Mouse (Mus musculus) heart, embryonic 13.5 days (tissue): ENCODE results near the gene Cox20. TPM values are rescaled to one million over a fixed set of nuclear protein-coding genes. Genes with fewer than 3 reads are reported as not detected.
"Not testable (repeated sequence)": the region's sequence is repeated elsewhere in the genome, so short reads cannot be mapped to it uniquely, and the experiment has no call there.

ENCODE experiments used
- ATAC-seq: fragments of 200-750 bp; cut with Nextera tagmentation; 2 replicates; pipeline ENCODE4 v1.8.0; 2017; ENCODE audit warnings: moderate TSS enrichment; ENCODE audit not compliant: insufficient number of reproducible peaks, low FRiP score, low TSS enrichment; ENCODE audit errors: extremely low read depth
- H3K27ac ChIP-seq: fragments of 300-500 bp; sonication (generic); replicated peaks from 2 replicates; pipeline ENCODE4 v1.5.1; 2015; ENCODE audit warnings: moderate library complexity, mild to moderate bottlenecking, inconsistent platforms
- H3K27me3 ChIP-seq: fragments of 300-500 bp; sonication (generic); replicated peaks from 2 replicates; pipeline ENCODE4 v1.6.1; 2015; ENCODE audit warnings: mild to moderate bottlenecking, inconsistent platforms
- H3K36me3 ChIP-seq: fragments of 300-500 bp; sonication (generic); 2 replicates; pipeline ENCODE4 v1.6.1; 2015; ENCODE audit warnings: mild to moderate bottlenecking, inconsistent platforms
- H3K4me1 ChIP-seq: fragments of 300-500 bp; sonication (generic); 2 replicates; pipeline ENCODE4 v1.6.1; 2015; ENCODE audit warnings: inconsistent platforms
- H3K4me2 ChIP-seq: fragments of 300-500 bp; sonication (generic); 2 replicates; pipeline ENCODE4 v1.6.1; 2015; ENCODE audit warnings: inconsistent platforms, mild to moderate bottlenecking, moderate library complexity
- H3K4me3 ChIP-seq: fragments of 300-500 bp; sonication (generic); 2 replicates; pipeline ENCODE4 v1.5.1; 2015; ENCODE audit warnings: moderate library complexity, mild to moderate bottlenecking, inconsistent platforms
- H3K9ac ChIP-seq: fragments of 300-500 bp; sonication (generic); 2 replicates; pipeline ENCODE4 v1.6.1; 2015; ENCODE audit warnings: inconsistent platforms, mild to moderate bottlenecking, moderate library complexity
- H3K9me3 ChIP-seq: fragments of 300-500 bp; sonication (generic); 2 replicates; pipeline ENCODE4 v1.6.1; 2016; ENCODE audit warnings: inconsistent platforms
- WGBS: fragments of 180-500 bp; shearing (Covaris S2); methylation state at CpG from one replicate; pipeline ENCODE4 v1.1.7; 2015; ENCODE audit warnings: mixed read lengths; 5-methylcytosine and 5-hydroxymethylcytosine counted together
- polyA plus RNA-seq: library from polyadenylated mRNA; unstranded; fragments of >200 nt; fragmentation: Nextera tagmentation; extraction: Ambion mirVana; gene quantifications from 2 replicates; pipeline ENCODE4 v1.2.1, GENCODE M21; 2015

Cox20 gene
- polyA plus RNA-seq, 1 experiment from 2014 or later, result 197 TPM

- peak within 1 kb of the TSS; percentile 100 for H3K27ac ChIP-seq
- H3K4me2 ChIP-seq, result peak within 1 kb of the TSS; percentile 92
- ATAC-seq, result peak; percentile 84
- no peaks in the 10 kb centered on the region for H3K27me3 ChIP-seq
- H3K9me3 ChIP-seq, result no peaks in the 10 kb centered on the region
- WGBS, result under 1% methylated on average over 73 of the region's 73 CpGs
- peaks cover 35% of the 10 kb centered on the region for H3K4me1 ChIP-seq
- peaks cover 26% of the 10 kb centered on the region for H3K36me3 ChIP-seq
- H3K4me3 ChIP-seq, result peak within 1 kb of the TSS; percentile 100
- H3K9ac ChIP-seq, result peak within 1 kb of the TSS; percentile 100
Measured at GRCm38 (mm10) chr1:178337551-178338317, 18.8 kb downstream of the Cox20 start, which contains the start of gene Hnrnpu. TSS of gene Hnrnpu (minus strand) at chr1:178337797.

- Histone ChIP-seq H3K9ac (peak overlapping the region; percentile 100), H3K27ac (peak overlapping the region; percentile 100), H3K27me3 (no peaks in the 10 kb centered on the region), H3K36me3 (peaks cover 21% of the 10 kb centered on the region), H3K4me2 (peak overlapping the region; percentile 77), H3K4me3 (peak overlapping the region; percentile 100), H3K4me1 (peaks cover 30% of the 10 kb centered on the region), H3K9me3 (no peaks in the 10 kb centered on the region)
- no peak for ATAC-seq
- WGBS, result 8% methylated on average over 6 of the region's 6 CpGs
Measured at GRCm38 (mm10) chr1:178338318-178338641, 19.4 kb downstream of the Cox20 start.

GRCm38 (mm10) chr1:178340213-178340612 is 21.3 kb downstream of the Cox20 start:
- Histone ChIP-seq H3K27ac (peak overlapping the region; percentile 24; the same call in 1 of the 2 replicates), H3K27me3 (no peaks in the 10 kb centered on the region), H3K9me3 (no peaks in the 10 kb centered on the region), H3K9ac (no peak overlapping the region), H3K36me3 (peaks cover 3% of the 10 kb centered on the region), H3K4me3 (no peak overlapping the region), H3K4me1 (peaks cover 15% of the 10 kb centered on the region), H3K4me2 (no peak overlapping the region)
- no peak for ATAC-seq
- 63% methylated on average over 2 of the region's 2 CpGs for WGBS

GRCm38 (mm10) chr1:178341435-178341834 is 22.5 kb downstream of the Cox20 start:
- Histone ChIP-seq H3K36me3 (no peaks in the 10 kb centered on the region), H3K4me1 (peaks cover 17% of the 10 kb centered on the region), H3K4me2 (no peak overlapping the region), H3K27ac (no peak overlapping the region), H3K27me3 (no peaks in the 10 kb centered on the region), H3K4me3 (no peak overlapping the region), H3K9me3 (no peaks in the 10 kb centered on the region), H3K9ac (no peak overlapping the region)
- WGBS, result 85% methylated on average over 3 of the region's 3 CpGs
- no peak for ATAC-seq

- Histone ChIP-seq H3K27me3 (no peaks in the 10 kb centered on the region), H3K4me1 (peaks cover 17% of the 10 kb centered on the region), H3K9ac (no peak overlapping the region), H3K4me3 (no peak overlapping the region), H3K27ac (no peak overlapping the region), H3K36me3 (no peaks in the 10 kb centered on the region), H3K4me2 (no peak overlapping the region), H3K9me3 (no peaks in the 10 kb centered on the region)
- WGBS, result 71% methylated on average over 1 of the region's 1 CpGs
- ATAC-seq, result no peak
Measured at GRCm38 (mm10) chr1:178342063-178342462, 23.1 kb downstream of the Cox20 start.

GRCm38 (mm10) chr1:178342612-178343011 is 23.7 kb downstream of the Cox20 start:
- H3K4me3 ChIP-seq, result no peak overlapping the region
- H3K4me2 ChIP-seq, result no peak overlapping the region
- WGBS, result 68% methylated on average over 5 of the region's 5 CpGs
- H3K9ac ChIP-seq, result no peak overlapping the region
- H3K9me3 ChIP-seq, result no peaks in the 10 kb centered on the region
- no peak overlapping the region for H3K27ac ChIP-seq
- peaks cover 17% of the 10 kb centered on the region for H3K4me1 ChIP-seq
- no peak for ATAC-seq
- no peaks in the 10 kb centered on the region for H3K27me3 ChIP-seq
- H3K36me3 ChIP-seq, result no peaks in the 10 kb centered on the region

GRCm38 (mm10) chr1:178344071-178344805 is 25.3 kb downstream of the Cox20 start:
- H3K27me3 ChIP-seq, H3K4me2 ChIP-seq, H3K4me3 ChIP-seq, H3K27ac ChIP-seq, H3K36me3 ChIP-seq, H3K4me1 ChIP-seq, H3K9ac ChIP-seq, ATAC-seq, H3K9me3 ChIP-seq: not testable (repeated sequence)
- 86% methylated on average over 10 of the region's 10 CpGs for WGBS

GRCm38 (mm10) chr1:178350792-178351191 is 31.9 kb downstream of the Cox20 start:
- peaks cover 2% of the 10 kb centered on the region; the same call in 1 of the 2 replicates for H3K4me1 ChIP-seq
- H3K27me3 ChIP-seq, result no peaks in the 10 kb centered on the region
- H3K4me3 ChIP-seq, result no peak overlapping the region
- H3K36me3 ChIP-seq, result no peaks in the 10 kb centered on the region
- H3K4me2 ChIP-seq, result no peak overlapping the region
- H3K9ac ChIP-seq, result no peak overlapping the region
- no peaks in the 10 kb centered on the region for H3K9me3 ChIP-seq
- ATAC-seq, result no peak
- WGBS, result 89% methylated on average over 2 of the region's 2 CpGs
- H3K27ac ChIP-seq, result no peak overlapping the region

- Histone ChIP-seq H3K27me3 (no peaks in the 10 kb centered on the region), H3K27ac (no peak overlapping the region), H3K36me3 (no peaks in the 10 kb centered on the region), H3K4me2 (no peak overlapping the region), H3K4me1 (no peaks in the 10 kb centered on the region), H3K4me3 (no peak overlapping the region), H3K9ac (no peak overlapping the region), H3K9me3 (no peaks in the 10 kb centered on the region)
- ATAC-seq, result no peak
Measured at GRCm38 (mm10) chr1:178351643-178352042, 32.7 kb downstream of the Cox20 start.

GRCm38 (mm10) chr1:178354576-178354975 is 35.6 kb downstream of the Cox20 start:
- WGBS, result 50% methylated on average over 3 of the region's 3 CpGs

GRCm38 (mm10) chr1:178357776-178358710 is 39.1 kb downstream of the Cox20 start:
- Histone ChIP-seq H3K36me3 (no peaks in the 10 kb centered on the region), H3K4me1 (no peaks in the 10 kb centered on the region), H3K27ac (no peak overlapping the region), H3K27me3 (no peaks in the 10 kb centered on the region), H3K4me3 (no peak overlapping the region), H3K9me3 (no peaks in the 10 kb centered on the region), H3K4me2 (no peak overlapping the region), H3K9ac (no peak overlapping the region)
- 63% methylated on average over 12 of the region's 12 CpGs for WGBS
- no peak for ATAC-seq

More at GRCm38 (mm10) chr1:178354576-178354975, 35.6 kb downstream of the Cox20 start:
- Histone ChIP-seq H3K27ac (no peak overlapping the region), H3K4me2 (no peak overlapping the region), H3K4me3 (no peak overlapping the region), H3K9me3 (no peaks in the 10 kb centered on the region), H3K4me1 (no peaks in the 10 kb centered on the region), H3K27me3 (no peaks in the 10 kb centered on the region), H3K36me3 (no peaks in the 10 kb centered on the region), H3K9ac (no peak overlapping the region)
- ATAC-seq, result no peak
